In the genomic region with DNA sequence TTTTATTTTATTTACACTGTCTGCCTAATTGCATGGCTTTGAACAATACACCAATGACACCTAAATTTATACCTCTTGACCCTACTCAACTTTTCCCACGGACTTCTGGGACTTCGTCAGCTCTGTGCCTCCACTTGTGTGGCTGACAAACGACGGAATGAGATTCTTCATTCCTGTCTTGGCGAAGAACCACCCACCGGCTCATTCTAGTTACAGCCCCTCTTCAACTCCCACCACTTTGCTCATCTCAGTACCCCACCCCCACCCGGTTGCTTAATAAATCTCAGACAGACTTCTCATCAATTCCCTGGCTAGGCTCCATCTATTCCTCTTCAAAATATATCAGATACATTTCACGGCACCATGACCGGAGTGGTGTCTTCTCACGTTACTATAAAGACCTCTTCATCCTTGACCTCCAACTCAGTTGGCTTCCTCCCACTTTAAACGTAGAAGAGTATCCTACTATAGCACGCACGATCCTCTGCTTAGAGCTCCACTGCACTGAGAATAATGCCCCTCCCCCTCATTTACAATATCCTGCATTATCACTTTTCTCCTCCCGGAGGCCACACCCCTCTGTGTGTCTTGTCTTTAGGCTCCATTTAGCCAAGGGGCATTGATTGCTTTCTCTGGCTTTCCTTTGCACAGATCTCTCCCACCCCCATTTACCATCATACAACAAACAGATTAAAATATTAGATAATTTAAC, we compare ENCODE assay signal across 11 mouse cellular contexts. TPM values are rescaled to one million over a fixed set of nuclear protein-coding genes. Genes with fewer than 3 reads are reported as not detected.
DNase-seq lines count a peak whose midpoint lies in the region; ATAC-seq and TF ChIP-seq lines count a peak whose summit lies in the region.
"Had no signal": no experiment of that assay in that cellular context is flagged by ENCODE, and none has a peak within 500 bp of the region (broad histone marks: within the 10 kb centered on the region; RNA-seq: fewer than 3 reads in every experiment).

No protein-coding gene starts in this region.

- TF ChIP-seq CTCF in heart, postnatal 0 days (IDR thresholded peaks at IDR 0.05; ENCODE audit: low read depth), result no peak

- H3K27ac ChIP-seq in heart, postnatal 0 days (ENCODE audit: low read depth), result no peak overlapping the region
- peak overlapping the region; percentile 36 for H3K27ac ChIP-seq in embryonic facial prominence, embryonic 13.5 days
- no peak overlapping the region for H3K27ac ChIP-seq in intestine, embryonic 15.5 days
- no peak overlapping the region for H3K27ac ChIP-seq in neural tube, embryonic 12.5 days

- 37% methylated on average over 14 of the region's 14 CpGs for WGBS in heart, postnatal 0 days
- 14% methylated on average over 14 of the region's 14 CpGs for WGBS in embryonic facial prominence, embryonic 13.5 days
- WGBS in intestine, embryonic 15.5 days, result 29% methylated on average over 14 of the region's 14 CpGs
- WGBS in neural tube, embryonic 12.5 days, result 4% methylated on average over 14 of the region's 14 CpGs

- no peaks in the 10 kb centered on the region for H3K4me1 ChIP-seq in heart, postnatal 0 days (ENCODE audit: control insufficient read depth, insufficient read depth)
- H3K4me1 ChIP-seq in embryonic facial prominence, embryonic 13.5 days, result peaks cover 22% of the 10 kb centered on the region
- peaks cover 4% of the 10 kb centered on the region; the same call in 1 of the 2 replicates for H3K4me1 ChIP-seq in intestine, embryonic 15.5 days (replicated peaks)
- H3K4me1 ChIP-seq in neural tube, embryonic 12.5 days, result peaks cover 18% of the 10 kb centered on the region

- H3K9ac ChIP-seq in heart, postnatal 0 days (replicated peaks; ENCODE audit: low read depth, low read length), result no peak overlapping the region
- H3K9ac ChIP-seq in embryonic facial prominence, embryonic 13.5 days, result no peak overlapping the region
- no peak overlapping the region for H3K9ac ChIP-seq in intestine, embryonic 15.5 days
- no peak overlapping the region; the same call in 1 of the 2 replicates for H3K9ac ChIP-seq in neural tube, embryonic 12.5 days

- no peak overlapping the region for H3K4me3 ChIP-seq in heart, postnatal 0 days (ENCODE audit: low read depth, low read length)
- peak overlapping the region; percentile 36 for H3K4me3 ChIP-seq in embryonic facial prominence, embryonic 13.5 days
- no peak overlapping the region for H3K4me3 ChIP-seq in intestine, embryonic 15.5 days (replicated peaks)
- peak overlapping the region; percentile 34; the same call in 1 of the 2 replicates for H3K4me3 ChIP-seq in neural tube, embryonic 12.5 days
- H3K4me3 ChIP-seq: myocyte had no signal

- DNase-seq in heart, postnatal 0 days (ENCODE audit: low spot score), result no peak
- no peak for DNase-seq in heart, postnatal 36 days
- DNase-seq in frontal cortex, postnatal 25 days (ENCODE audit: low spot score in 2 of 2), result no peak
- DNase-seq in gastrocnemius, adult 8-10 months (ENCODE audit: low spot score in 2 of 2), result no peak

- H3K27me3 ChIP-seq in heart, postnatal 0 days (ENCODE audit: control insufficient read depth, insufficient read depth, low read length), result 0 out of 2 replicates have a peak, but pooled peaks cover 7% of the 10 kb centered on the region
- H3K27me3 ChIP-seq in embryonic facial prominence, embryonic 13.5 days, result peaks cover 7% of the 10 kb centered on the region; the same call in 1 of the 2 replicates
- no peaks in the 10 kb centered on the region for H3K27me3 ChIP-seq in intestine, embryonic 15.5 days (replicated peaks)
- no peaks in the 10 kb centered on the region for H3K27me3 ChIP-seq in neural tube, embryonic 12.5 days (replicated peaks)

- no peaks in the 10 kb centered on the region for H3K9me3 ChIP-seq in heart, postnatal 0 days (replicated peaks; ENCODE audit: control insufficient read depth, low read length)
- no peaks in the 10 kb centered on the region for H3K9me3 ChIP-seq in embryonic facial prominence, embryonic 13.5 days
- H3K9me3 ChIP-seq in intestine, embryonic 15.5 days, result no peaks in the 10 kb centered on the region
- H3K9me3 ChIP-seq in neural tube, embryonic 12.5 days, result no peaks in the 10 kb centered on the region

- intact Hi-C loops in heart, postnatal 36 days (cut with DNase I), result loop anchor here (5.0 to 10.0 kb wide), 2 partner anchors 205 to 777 kb away; no protein-coding TSS in a partner anchor

- no peak for ATAC-seq in heart, postnatal 0 days (ENCODE audit: insufficient read depth, low read depth)
- ATAC-seq in embryonic facial prominence, embryonic 13.5 days (ENCODE audit: insufficient number of reproducible peaks, insufficient read depth, low FRiP score, low TSS enrichment, low read depth), result no peak
- peak; percentile 34; the same call in 1 of the 2 replicates for ATAC-seq in intestine, embryonic 15.5 days
- ATAC-seq in neural tube, embryonic 12.5 days (ENCODE audit: low FRiP score, low read depth), result peak; percentile 75
- no peak for ATAC-seq in CD4-positive, CD25-positive, alpha-beta regulatory T cell, adult 4 months

- H3K4me2 ChIP-seq in heart, postnatal 0 days (ENCODE audit: low read depth, low read length), result peak overlapping the region; percentile 46; the same call in 1 of the 2 replicates
- H3K4me2 ChIP-seq in embryonic facial prominence, embryonic 13.5 days, result peak overlapping the region; percentile 66
- H3K4me2 ChIP-seq in intestine, embryonic 15.5 days (replicated peaks), result peak overlapping the region; percentile 65
- H3K4me2 ChIP-seq in neural tube, embryonic 12.5 days (replicated peaks), result peak overlapping the region; percentile 83

- H3K36me3 ChIP-seq in heart, postnatal 0 days (replicated peaks; ENCODE audit: control insufficient read depth, insufficient read depth, low read length), result no peaks in the 10 kb centered on the region
- H3K36me3 ChIP-seq in embryonic facial prominence, embryonic 13.5 days, result no peaks in the 10 kb centered on the region
- no peaks in the 10 kb centered on the region for H3K36me3 ChIP-seq in intestine, embryonic 15.5 days
- H3K36me3 ChIP-seq in neural tube, embryonic 12.5 days, result no peaks in the 10 kb centered on the region

- no peak for TF ChIP-seq EP300 in heart, postnatal 0 days (IDR thresholded peaks at IDR 0.05; ENCODE audit: low read depth)

RNA-seq across cellular contexts. Expression of gene Fcrl6, which starts 15.2 kb away (rescaled TPM):
- not detected in 2 replicates for total RNA-seq in heart, postnatal 0 days (2014; rRNA removed; ENCODE audit: low replicate concordance)
- not detected in 2 replicates for polyA plus RNA-seq in heart, postnatal 0 days (2015; fragmentation: Nextera tagmentation; extraction: Ambion mirVana)
- not detected for total RNA-seq in heart, postnatal 36 days (2021)
- 0.74 and 0.88 TPM in 2 replicates for polyA plus RNA-seq in embryonic facial prominence, embryonic 13.5 days (2015; fragmentation: Nextera tagmentation; extraction: Ambion mirVana)
- not detected in 2 replicates for polyA plus RNA-seq in intestine, embryonic 15.5 days (2015; fragmentation: Nextera tagmentation; extraction: Ambion mirVana)
- polyA plus RNA-seq in neural tube, embryonic 12.5 days (2016; fragmentation: Nextera tagmentation; extraction: Ambion mirVana), result 0.16 and 0.19 TPM in 2 replicates
- not detected for total RNA-seq in gastrocnemius, adult 8-10 months (2022)
- not detected for polyA plus RNA-seq in CD4-positive, CD25-positive, alpha-beta regulatory T cell, adult 4 months (2017; shearing (Covaris generic))
- total RNA-seq: adrenal gland, adult 18-20 months; left cerebral cortex, adult 8-10 months had no signal
- polyA plus RNA-seq: myocyte had no signal

RNA-seq across cellular contexts. Expression of gene Dusp23, which starts 15.2 kb away (rescaled TPM):
- 2.6 and 7.3 TPM in 2 replicates for total RNA-seq in heart, postnatal 0 days (2014; rRNA removed; ENCODE audit: low replicate concordance)
- 12.3 and 12.6 TPM in 2 replicates for polyA plus RNA-seq in heart, postnatal 0 days (2015; fragmentation: Nextera tagmentation; extraction: Ambion mirVana)
- 10 to 100 TPM; 12.7 to 13.3 TPM for total RNA-seq in heart, postnatal 36 days (2021)
- 11.9 and 13.2 TPM in 2 replicates for polyA plus RNA-seq in embryonic facial prominence, embryonic 13.5 days (2015; fragmentation: Nextera tagmentation; extraction: Ambion mirVana)
- polyA plus RNA-seq in intestine, embryonic 15.5 days (2015; fragmentation: Nextera tagmentation; extraction: Ambion mirVana), result 11.3 and 12.8 TPM in 2 replicates
- 20.0 and 20.8 TPM in 2 replicates for polyA plus RNA-seq in neural tube, embryonic 12.5 days (2016; fragmentation: Nextera tagmentation; extraction: Ambion mirVana)
- 10 to 100 TPM; 28.1 to 33.7 (median 33.5) TPM for total RNA-seq in gastrocnemius, adult 8-10 months (2022)
- polyA plus RNA-seq in CD4-positive, CD25-positive, alpha-beta regulatory T cell, adult 4 months (2017; shearing (Covaris generic)), result 1 to 10 TPM; 4.9 to 6.4 TPM

RNA-seq across cellular contexts. Expression of gene Slamf8, which starts 27.2 kb away (rescaled TPM):
- total RNA-seq in heart, postnatal 0 days (2014; rRNA removed; ENCODE audit: low replicate concordance), result 0.46 TPM in 1 of 2 replicates, not detected in the other
- not detected in 2 replicates for polyA plus RNA-seq in heart, postnatal 0 days (2015; fragmentation: Nextera tagmentation; extraction: Ambion mirVana)
- total RNA-seq in heart, postnatal 36 days (2021), result under 1 TPM; 0.22 to 0.42 TPM
- 0.17 and 0.26 TPM in 2 replicates for polyA plus RNA-seq in embryonic facial prominence, embryonic 13.5 days (2015; fragmentation: Nextera tagmentation; extraction: Ambion mirVana)
- 0.33 and 0.37 TPM in 2 replicates for polyA plus RNA-seq in intestine, embryonic 15.5 days (2015; fragmentation: Nextera tagmentation; extraction: Ambion mirVana)
- not detected in 2 replicates for polyA plus RNA-seq in neural tube, embryonic 12.5 days (2016; fragmentation: Nextera tagmentation; extraction: Ambion mirVana)
- total RNA-seq in gastrocnemius, adult 8-10 months (2022), result not detected
- 1 to 10 TPM in 1 of 2 experiments, under 1 TPM in 1; 0.19 to 1.7 TPM for polyA plus RNA-seq in CD4-positive, CD25-positive, alpha-beta regulatory T cell, adult 4 months (2017; shearing (Covaris generic))
- polyA plus RNA-seq: myocyte had no signal

Comparison
In these comparisons a context has a peak if more than half of its experiments do, and no peak if none do; other contexts are left out.
1. ATAC-seq: peak in intestine, embryonic 15.5 days (single experiment) and neural tube, embryonic 12.5 days (single experiment); none in heart, postnatal 0 days (single experiment), embryonic facial prominence, embryonic 13.5 days (single experiment) and CD4-positive, CD25-positive, alpha-beta regulatory T cell, adult 4 months (single experiment).
2. H3K4me3 ChIP-seq: peak in embryonic facial prominence, embryonic 13.5 days (single experiment) and neural tube, embryonic 12.5 days (single experiment); none in heart, postnatal 0 days (single experiment) and intestine, embryonic 15.5 days (single experiment).
3. Peak in every context shown above with its lines, with median percentiles within 50 percentile points of each other: H3K4me2 ChIP-seq.